Mouse (Mus musculus) liver, adult 2 months (tissue): Measurements from ENCODE around the gene Galnt18.

Experiments
- CTCF ChIP-seq: fragments of 200-500 bp; IDR thresholded peaks from 2 replicates; pipeline ENCODE4 v1.5.1; 2011; ENCODE audit warnings: low read depth, low read length, control low read depth
- POLR2A ChIP-seq: fragments of 200-500 bp; IDR thresholded peaks from 2 replicates; pipeline ENCODE4 v1.6.1; 2011; ENCODE audit warnings: low read length, control low read depth; ENCODE audit not compliant: insufficient read depth; ENCODE audit errors: extremely low read depth

GRCm38 (mm10) chr7:111730346-111731269 lies 49.2 kb downstream of the Galnt18 start:
- TF ChIP-seq CTCF (no peak), POLR2A (no peak)
